Mouse (Mus musculus): ENCODE results near the gene Tmem52.
"Not testable (repeated sequence)": the region's sequence is repeated elsewhere in the genome, so short reads cannot be mapped to it uniquely, and the experiment has no call there.

Gene Tmem52

DNA sequence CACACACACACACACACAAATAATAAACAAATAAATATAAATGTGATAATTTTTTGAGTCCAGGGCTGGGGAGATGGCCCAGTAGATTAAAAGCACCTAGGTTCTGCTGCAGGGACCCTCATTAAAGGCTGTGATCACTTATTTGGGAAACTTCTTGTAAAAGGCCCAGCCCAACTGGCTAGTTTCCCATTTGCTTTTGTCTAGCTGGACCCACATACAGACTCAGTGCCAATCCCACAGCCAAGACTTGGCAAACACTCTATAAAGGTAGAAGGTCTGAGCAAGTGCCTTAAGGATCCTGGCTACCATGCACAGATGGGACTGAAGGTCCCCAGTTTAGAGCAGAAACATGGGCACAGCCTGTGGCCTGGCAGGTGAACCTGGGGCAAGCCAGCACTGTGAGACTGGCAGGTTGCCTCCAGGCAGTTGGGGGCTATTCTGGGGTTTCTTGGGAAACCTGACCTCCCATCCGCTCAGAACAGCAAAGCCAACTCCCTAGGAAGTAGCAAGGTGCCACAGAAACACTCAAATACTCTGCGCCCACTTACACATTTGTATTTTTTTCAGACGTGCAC is 3.9 kb downstream of the Tmem52 start:
- DNase-seq = no peak

GRCm38 (mm10) chr4:155473319-155473718 is 4.4 kb downstream of the Tmem52 start:
- DNase-seq = no peak

- not testable (repeated sequence) for DNase-seq
Observed at GRCm38 (mm10) chr4:155473796-155474195, 4.9 kb downstream of the Tmem52 start.

- peak; percentile 85 for DNase-seq
Observed at GRCm38 (mm10) chr4:155481381-155482124, 12.6 kb downstream of the Tmem52 start.

DNA sequence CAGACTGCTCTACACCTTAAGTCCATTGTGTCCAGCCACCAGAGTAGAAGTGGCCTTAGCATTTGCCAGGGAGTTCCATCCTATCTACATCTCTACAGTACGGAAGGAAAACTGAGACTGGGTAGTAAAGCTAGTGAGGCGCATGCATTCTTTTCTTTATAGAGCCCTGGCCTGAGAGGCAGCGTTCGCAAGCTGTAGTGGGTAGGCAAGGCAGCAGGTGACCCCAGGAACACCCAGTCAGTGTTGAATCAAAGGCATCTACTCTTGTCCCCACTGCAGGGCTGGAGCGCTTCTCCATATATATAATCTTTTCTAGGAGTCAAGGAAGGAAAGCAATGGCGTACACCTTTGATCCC is 13.2 kb downstream of the Tmem52 start:
- DNase-seq = no peak

GRCm38 (mm10) chr4:155482733-155483540 is 14.0 kb downstream of the Tmem52 start:
- DNase-seq = no peak

DNA sequence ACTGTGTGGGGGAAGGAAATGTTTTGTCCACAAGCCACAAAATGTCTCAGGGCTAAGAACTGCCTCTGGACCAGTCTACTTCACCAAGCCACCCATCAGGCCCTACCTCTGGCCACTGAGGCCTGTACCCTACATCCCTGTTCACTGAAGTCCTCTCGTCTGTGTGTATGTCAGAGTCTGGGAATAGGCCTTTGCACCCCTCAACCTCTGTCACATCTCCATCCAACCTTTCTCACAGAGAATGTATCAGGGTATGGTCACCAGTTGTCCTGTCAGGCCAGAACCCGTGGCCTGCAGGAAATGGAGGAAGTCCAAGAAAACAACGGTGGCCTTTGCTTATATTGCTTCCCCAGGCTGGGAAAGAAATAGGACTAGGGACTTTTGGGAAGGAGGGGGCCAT is 16.6 kb downstream of the Tmem52 start:
- no peak for DNase-seq

GRCm38 (mm10) chr4:155487746-155488145 is 18.8 kb downstream of the Tmem52 start:
- no peak for DNase-seq

GRCm38 (mm10) chr4:155488232-155489025 is 19.5 kb downstream of the Tmem52 start:
- no peak for DNase-seq

GRCm38 (mm10) chr4:155489101-155489970 is 20.4 kb downstream of the Tmem52 start:
- DNase-seq = no peak

- DNase-seq = no peak
Observed at GRCm38 (mm10) chr4:155490456-155490855, 21.5 kb downstream of the Tmem52 start.

DNA sequence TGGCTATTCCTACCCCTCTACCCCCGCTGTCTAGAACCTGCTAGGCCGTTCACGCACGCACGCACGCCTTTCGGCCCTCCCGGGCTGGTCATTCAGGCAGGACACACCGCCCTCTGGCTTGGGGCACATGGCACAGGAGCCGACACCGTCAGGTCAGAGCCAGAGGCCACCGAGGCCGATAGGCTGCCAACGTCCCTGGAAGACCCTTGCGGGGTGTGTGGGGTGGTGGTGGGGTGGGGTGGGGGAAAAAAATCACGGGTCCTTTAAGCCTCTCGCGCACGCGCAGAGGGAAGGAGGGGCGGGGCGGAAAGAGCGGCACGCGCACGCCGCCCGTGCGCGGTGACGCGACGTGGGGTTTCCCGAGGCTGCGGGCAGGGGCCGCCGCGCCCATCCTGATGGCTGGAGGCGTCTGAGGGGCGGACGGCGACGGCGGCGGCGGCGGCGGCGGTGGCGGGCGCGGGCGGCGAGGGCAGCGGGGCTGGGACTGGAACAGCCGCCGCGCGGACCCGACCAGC is 22.1 kb downstream of the Tmem52 start, which contains the start of gene Gnb1:
TSS of gene Gnb1 (plus strand) at position 372 of the 515 bp plus-strand sequence.
- DNase-seq = peak; percentile 95

DNA sequence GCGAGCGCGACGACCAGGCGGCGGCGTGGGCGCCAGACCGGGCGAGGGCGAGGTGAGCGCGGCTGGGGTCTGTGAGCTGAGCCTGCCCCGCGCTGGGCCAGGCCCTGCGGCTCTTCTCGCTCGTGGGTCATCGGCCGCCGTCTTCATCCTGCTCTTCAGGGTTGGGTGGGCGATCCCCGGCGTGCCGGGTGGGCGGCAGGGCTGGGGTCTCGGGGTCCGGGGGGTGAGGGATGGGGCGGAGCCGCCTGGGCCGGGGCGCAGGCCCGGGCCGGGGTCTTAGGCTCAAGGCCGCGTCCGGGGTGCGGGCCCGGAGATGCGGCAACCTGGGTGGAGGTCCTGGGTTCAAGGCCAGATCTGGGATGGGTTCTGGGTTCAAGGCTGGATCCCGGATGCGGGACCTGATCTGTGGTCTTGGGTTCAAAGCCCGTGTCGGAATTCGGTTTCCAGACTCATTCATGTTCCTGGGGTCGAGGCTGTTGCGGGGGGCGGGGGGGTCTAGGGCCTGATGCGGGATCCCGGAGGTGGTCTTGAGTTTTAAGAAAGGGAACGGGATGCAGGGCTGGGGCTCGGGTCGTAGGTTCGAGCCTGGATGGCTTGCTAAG is 22.7 kb downstream of the Tmem52 start:
- DNase-seq = peak; percentile 48

DNA sequence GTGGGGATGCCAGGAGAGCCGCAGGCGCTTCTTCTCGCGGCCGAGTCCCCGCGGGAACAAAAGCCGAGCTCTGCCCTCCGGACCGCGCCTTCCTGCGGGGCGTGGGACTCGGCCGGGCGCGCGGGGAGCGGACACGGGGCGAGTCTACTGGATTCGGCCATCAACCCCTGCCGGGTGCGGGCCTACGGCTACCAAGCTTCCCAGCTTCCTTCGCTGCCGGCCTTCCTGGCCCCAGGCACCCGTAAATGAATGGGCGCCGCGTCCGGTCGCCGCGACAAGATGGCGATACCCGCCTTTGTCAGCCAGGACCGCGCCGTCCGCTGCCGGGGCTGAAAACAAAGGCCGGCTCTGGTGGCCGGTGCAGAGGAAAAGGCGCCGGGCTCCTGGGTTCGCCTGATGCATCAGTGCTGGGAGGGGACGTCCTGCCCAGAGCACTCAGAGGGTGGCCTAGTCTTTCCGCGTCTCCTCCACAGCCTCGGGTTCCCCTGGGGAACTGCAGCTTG is 23.3 kb downstream of the Tmem52 start:
- peak; percentile 52 for DNase-seq

GRCm38 (mm10) chr4:155494891-155495290 is 26.0 kb downstream of the Tmem52 start:
- DNase-seq = no peak

DNA sequence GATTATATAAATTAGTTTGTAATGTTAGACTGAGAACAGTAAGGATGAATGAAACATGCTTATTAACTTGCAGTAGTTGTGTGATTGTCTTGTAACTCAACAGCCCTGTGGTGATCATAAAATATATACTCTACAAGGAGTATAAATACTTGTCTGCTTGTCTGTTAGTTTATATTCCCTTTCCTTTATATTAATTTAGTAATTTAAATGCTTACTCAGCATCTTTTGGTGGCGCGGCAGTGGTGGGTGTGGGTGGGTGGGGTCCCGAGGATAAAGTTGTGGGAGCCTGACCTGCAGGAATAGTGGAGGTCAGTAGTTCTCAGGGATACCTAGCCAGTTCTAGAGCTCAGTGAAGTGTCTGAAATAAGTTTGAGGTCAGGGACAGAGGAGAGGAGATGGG is 29.0 kb downstream of the Tmem52 start:
- no peak for DNase-seq

GRCm38 (mm10) chr4:155501126-155501525 is 32.2 kb downstream of the Tmem52 start:
- no peak for DNase-seq

DNA sequence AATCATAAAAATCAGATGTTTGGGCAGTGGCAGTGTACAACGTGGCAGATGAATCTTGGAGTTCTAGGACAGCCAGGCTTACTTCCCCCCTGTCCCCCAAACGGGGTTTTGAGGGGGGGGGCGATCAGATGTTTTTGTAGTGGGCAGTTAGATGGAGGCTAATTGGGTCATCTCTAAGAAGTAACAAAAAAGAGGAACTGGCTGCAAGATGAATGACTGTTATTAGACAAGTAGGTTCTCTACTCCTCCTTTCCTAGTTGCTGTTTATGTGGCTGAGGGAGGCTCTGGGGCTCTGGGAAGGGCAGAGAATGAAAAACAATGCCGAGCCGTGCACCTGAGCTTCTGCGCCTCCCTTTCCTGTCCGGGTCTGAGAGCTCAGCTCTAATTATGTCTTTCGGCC is 36.2 kb downstream of the Tmem52 start:
- peak; percentile 16 for DNase-seq

DNA sequence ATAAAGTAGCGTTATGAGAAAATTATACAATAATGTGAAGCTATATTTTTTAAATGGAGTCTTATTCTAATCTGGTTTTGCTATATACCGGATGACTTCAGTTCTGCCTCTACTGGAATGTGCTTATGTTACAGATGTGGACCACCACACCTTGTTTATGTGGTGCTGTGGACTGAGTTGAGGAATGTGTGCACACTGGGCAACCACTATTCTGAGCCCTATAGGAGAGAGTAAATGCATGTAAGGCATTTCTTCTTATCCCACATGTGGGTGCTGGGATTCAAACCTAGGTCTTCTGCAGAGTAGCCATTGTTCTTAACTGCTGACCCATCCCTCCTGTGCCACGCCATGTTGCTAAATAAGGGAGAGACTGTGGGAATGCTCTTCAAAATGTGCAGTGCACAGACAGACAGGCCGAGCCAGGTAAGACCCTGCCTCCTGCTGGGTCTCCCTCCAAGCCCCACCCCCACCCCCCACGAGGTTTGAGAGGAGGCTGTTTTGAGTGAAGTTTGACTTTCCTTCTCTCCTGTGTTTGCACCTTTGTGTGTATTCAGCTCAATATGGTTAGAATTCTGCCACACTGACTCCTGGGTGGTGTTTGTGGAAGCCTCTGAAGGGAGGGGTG is 36.9 kb downstream of the Tmem52 start:
- no peak for DNase-seq

DNA sequence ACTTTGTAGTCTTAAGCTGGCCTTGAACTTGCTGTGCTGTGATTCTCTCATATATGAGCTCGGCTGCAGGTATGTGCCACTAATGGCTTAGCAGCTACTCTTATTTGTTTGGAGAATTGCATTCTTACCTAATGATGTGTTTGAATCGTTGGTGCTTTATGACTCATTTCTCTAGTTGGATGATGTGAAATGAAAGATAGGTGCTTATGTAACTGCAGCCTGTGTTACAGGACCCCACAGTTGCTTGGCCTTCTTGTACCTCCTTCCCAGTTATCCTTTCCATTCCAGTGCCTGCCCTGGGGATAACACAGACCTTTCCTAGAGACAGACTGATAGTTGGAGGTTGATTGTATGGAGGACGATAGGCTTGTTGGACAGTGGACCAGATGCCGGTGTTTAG is 39.7 kb downstream of the Tmem52 start:
- DNase-seq = no peak

DNA sequence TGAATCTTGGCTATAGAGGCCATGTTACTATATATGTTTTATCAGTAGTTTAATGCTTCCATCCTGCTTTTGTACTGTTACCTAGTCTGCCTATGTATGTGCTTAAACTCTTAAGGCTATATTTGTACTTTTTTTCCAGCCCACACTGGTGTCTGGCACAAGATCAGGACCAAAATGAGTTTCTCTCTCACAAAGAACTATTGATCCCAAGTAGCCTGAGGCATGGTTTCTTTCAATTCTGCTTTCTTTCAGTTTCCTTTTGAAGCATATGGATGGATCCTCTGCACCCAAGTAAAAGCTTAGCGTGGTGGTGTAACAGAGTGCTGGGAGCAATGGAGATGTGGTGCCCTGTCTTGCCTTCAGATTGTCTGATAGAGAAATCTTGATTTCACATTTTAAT is 42.1 kb downstream of the Tmem52 start:
- no peak for DNase-seq
